Mouse (Mus musculus): ENCODE measurements around the gene Fip1l1. TPM values are rescaled to one million over a fixed set of nuclear protein-coding genes. Genes with fewer than 3 reads are reported as not detected.

Gene Fip1l1
- total RNA-seq, 2 experiments from 2014 or later, result 59.0 to 63.5 TPM

- no peak for DNase-seq (ENCODE audit: extremely low spot score in 1 of 2, low spot score in 1 of 2)
Observed at GRCm38 (mm10) chr5:74612713-74613112, 77.5 kb downstream of the Fip1l1 start.

- peak in 1 of 2 experiments; percentile 15 for DNase-seq (ENCODE audit: extremely low spot score in 1 of 2, low spot score in 1 of 2)
Observed at GRCm38 (mm10) chr5:74613491-74614151, 78.4 kb downstream of the Fip1l1 start.

- no peak for DNase-seq (ENCODE audit: extremely low spot score in 1 of 2, low spot score in 1 of 2)
Observed at GRCm38 (mm10) chr5:74617816-74618572, 82.7 kb downstream of the Fip1l1 start.

GRCm38 (mm10) chr5:74618573-74619059 is 83.4 kb downstream of the Fip1l1 start:
- DNase-seq (ENCODE audit: extremely low spot score in 1 of 2, low spot score in 1 of 2), result peak in 1 of 2 experiments; percentile 56

GRCm38 (mm10) chr5:74621691-74622470 is 86.6 kb downstream of the Fip1l1 start:
- DNase-seq (ENCODE audit: extremely low spot score in 1 of 2, low spot score in 1 of 2), result no peak

- no peak for DNase-seq (ENCODE audit: extremely low spot score in 1 of 2, low spot score in 1 of 2)
Observed at GRCm38 (mm10) chr5:74623316-74624000, 88.2 kb downstream of the Fip1l1 start.

- DNase-seq (ENCODE audit: extremely low spot score in 1 of 2, low spot score in 1 of 2), result no peak
Observed at GRCm38 (mm10) chr5:74624385-74624784, 89.1 kb downstream of the Fip1l1 start.

- no peak for DNase-seq (ENCODE audit: extremely low spot score in 1 of 2, low spot score in 1 of 2)
Observed at GRCm38 (mm10) chr5:74628001-74628400, 92.8 kb downstream of the Fip1l1 start.

GRCm38 (mm10) chr5:74632369-74633114 is 97.3 kb downstream of the Fip1l1 start:
- no peak for DNase-seq (ENCODE audit: extremely low spot score in 1 of 2, low spot score in 1 of 2)

GRCm38 (mm10) chr5:74633453-74633852 is 98.2 kb downstream of the Fip1l1 start:
- DNase-seq (ENCODE audit: extremely low spot score in 1 of 2, low spot score in 1 of 2), result no peak

- no peak for DNase-seq (ENCODE audit: extremely low spot score in 1 of 2, low spot score in 1 of 2)
Observed at GRCm38 (mm10) chr5:74634391-74634790, 99.1 kb downstream of the Fip1l1 start.

- DNase-seq (ENCODE audit: extremely low spot score in 1 of 2, low spot score in 1 of 2), result no peak
Observed at GRCm38 (mm10) chr5:74639516-74639915, 104.3 kb downstream of the Fip1l1 start.

GRCm38 (mm10) chr5:74640504-74640903 is 105.3 kb downstream of the Fip1l1 start:
- no peak for DNase-seq (ENCODE audit: extremely low spot score in 1 of 2, low spot score in 1 of 2)

GRCm38 (mm10) chr5:74641000-74641399 is 105.8 kb downstream of the Fip1l1 start:
- no peak for DNase-seq (ENCODE audit: extremely low spot score in 1 of 2, low spot score in 1 of 2)

GRCm38 (mm10) chr5:74642291-74642690 is 107.0 kb downstream of the Fip1l1 start:
- no peak for DNase-seq (ENCODE audit: extremely low spot score in 1 of 2, low spot score in 1 of 2)

GRCm38 (mm10) chr5:74647584-74647984 is 112.3 kb downstream of the Fip1l1 start:
- DNase-seq (ENCODE audit: extremely low spot score in 1 of 2, low spot score in 1 of 2), result no peak

GRCm38 (mm10) chr5:74648216-74648615 is 113.0 kb downstream of the Fip1l1 start:
- no peak for DNase-seq (ENCODE audit: extremely low spot score in 1 of 2, low spot score in 1 of 2)

All from layer of hippocampus, postnatal 25 days (tissue).